Mouse (Mus musculus) intestine, postnatal 0 days (tissue): ENCODE data around the gene Gpatch4. TPM values are rescaled to one million over a fixed set of nuclear protein-coding genes. Genes with fewer than 3 reads are reported as not detected.

Experiments
- ATAC-seq: fragments of 200-750 bp; cut with Nextera tagmentation; 2 replicates; pipeline ENCODE4 v1.8.0; 2017; ENCODE audit warnings: mild to moderate bottlenecking, moderate TSS enrichment, moderate library complexity
- H3K27ac ChIP-seq: fragments of 300-500 bp; sonication (generic); 2 replicates; pipeline ENCODE4 v1.5.1; 2014; ENCODE audit warnings: mild to moderate bottlenecking, low read depth, low read length, moderate library complexity
- H3K27me3 ChIP-seq: fragments of 300-500 bp; sonication (generic); replicated peaks from 2 replicates; pipeline ENCODE4 v1.6.1; 2014; ENCODE audit warnings: low read length, mixed read lengths; ENCODE audit not compliant: control insufficient read depth, insufficient read depth
- H3K36me3 ChIP-seq: fragments of 300-500 bp; sonication (generic); 2 replicates; pipeline ENCODE4 v1.6.1; 2014; ENCODE audit warnings: mild to moderate bottlenecking, moderate library complexity; ENCODE audit not compliant: control insufficient read depth, insufficient read depth
- H3K4me1 ChIP-seq: fragments of 300-500 bp; sonication (generic); replicated peaks from 2 replicates; pipeline ENCODE4 v1.6.1; 2014; ENCODE audit warnings: antibody characterized with exemption, low read length, mixed read lengths; ENCODE audit not compliant: control insufficient read depth, insufficient read depth
- H3K4me2 ChIP-seq: fragments of 300-500 bp; sonication (generic); replicated peaks from 2 replicates; pipeline ENCODE4 v1.6.1; 2014; ENCODE audit warnings: low read depth, mild to moderate bottlenecking, moderate library complexity
- H3K4me3 ChIP-seq: fragments of 300-500 bp; sonication (generic); 2 replicates; pipeline ENCODE4 v1.5.1; 2014; ENCODE audit warnings: low read depth, low read length
- H3K9ac ChIP-seq: fragments of 300-500 bp; sonication (generic); 2 replicates; pipeline ENCODE4 v1.6.1; 2014; ENCODE audit warnings: mild to moderate bottlenecking, low read depth, low read length
- H3K9me3 ChIP-seq: fragments of 300-500 bp; sonication (generic); 2 replicates; pipeline ENCODE4 v1.6.1; 2016; ENCODE audit warnings: mixed run types; ENCODE audit not compliant: control insufficient read depth
- CTCF ChIP-seq: sonication (generic); IDR thresholded peaks from 2 replicates; pipeline ENCODE4 v1.5.1; 2016; ENCODE audit warnings: low read depth, mild to moderate bottlenecking, control low read depth, antibody characterized with exemption, moderate library complexity
- WGBS: fragments of 180-500 bp; shearing (Covaris S2); extraction: QIAGEN DNeasy Blood & Tissue Kit; methylation state at CpG from one replicate; pipeline ENCODE4 v1.1.7; 2014; 5-methylcytosine and 5-hydroxymethylcytosine counted together
- polyA plus RNA-seq: library from polyadenylated mRNA; unstranded; fragments of >200 nt; fragmentation: Nextera tagmentation; extraction: Ambion mirVana; gene quantifications from 2 replicates; pipeline ENCODE4 v1.2.1, GENCODE M21; 2015

Gene Gpatch4
- polyA plus RNA-seq, 1 experiment from 2014 or later = 13.6 TPM

GRCm38 (mm10) chr3:88010634-88011265, 32.2 kb upstream of the Gpatch4 start:
- Histone ChIP-seq H3K27ac (no peak overlapping the region), H3K4me1 (no peaks in the 10 kb centered on the region), H3K4me2 (no peak overlapping the region), H3K36me3 (no peaks in the 10 kb centered on the region), H3K9me3 (no peaks in the 10 kb centered on the region), H3K27me3 (0 out of 2 replicates have a peak, but pooled peaks cover 4% of the 10 kb centered on the region), H3K9ac (no peak overlapping the region), H3K4me3 (no peak overlapping the region)
- TF ChIP-seq CTCF = peak; percentile 66
- no peak for ATAC-seq
- WGBS = 11% methylated on average over 6 of the region's 6 CpGs

GRCm38 (mm10) chr3:88022322-88023191, 20.4 kb upstream of the Gpatch4 start:
- Histone ChIP-seq H3K36me3 (no peaks in the 10 kb centered on the region), H3K4me1 (0 out of 2 replicates have a peak, but pooled peaks cover 4% of the 10 kb centered on the region), H3K4me3 (peak overlapping the region; percentile 52), H3K9ac (no peak overlapping the region), H3K27me3 (peaks cover 65% of the 10 kb centered on the region), H3K9me3 (no peaks in the 10 kb centered on the region), H3K4me2 (peak overlapping the region; percentile 84), H3K27ac (no peak overlapping the region)
- peak; percentile 83 for ATAC-seq
- TF ChIP-seq CTCF = no peak
- WGBS = 2% methylated on average over 66 of the region's 66 CpGs

DNA sequence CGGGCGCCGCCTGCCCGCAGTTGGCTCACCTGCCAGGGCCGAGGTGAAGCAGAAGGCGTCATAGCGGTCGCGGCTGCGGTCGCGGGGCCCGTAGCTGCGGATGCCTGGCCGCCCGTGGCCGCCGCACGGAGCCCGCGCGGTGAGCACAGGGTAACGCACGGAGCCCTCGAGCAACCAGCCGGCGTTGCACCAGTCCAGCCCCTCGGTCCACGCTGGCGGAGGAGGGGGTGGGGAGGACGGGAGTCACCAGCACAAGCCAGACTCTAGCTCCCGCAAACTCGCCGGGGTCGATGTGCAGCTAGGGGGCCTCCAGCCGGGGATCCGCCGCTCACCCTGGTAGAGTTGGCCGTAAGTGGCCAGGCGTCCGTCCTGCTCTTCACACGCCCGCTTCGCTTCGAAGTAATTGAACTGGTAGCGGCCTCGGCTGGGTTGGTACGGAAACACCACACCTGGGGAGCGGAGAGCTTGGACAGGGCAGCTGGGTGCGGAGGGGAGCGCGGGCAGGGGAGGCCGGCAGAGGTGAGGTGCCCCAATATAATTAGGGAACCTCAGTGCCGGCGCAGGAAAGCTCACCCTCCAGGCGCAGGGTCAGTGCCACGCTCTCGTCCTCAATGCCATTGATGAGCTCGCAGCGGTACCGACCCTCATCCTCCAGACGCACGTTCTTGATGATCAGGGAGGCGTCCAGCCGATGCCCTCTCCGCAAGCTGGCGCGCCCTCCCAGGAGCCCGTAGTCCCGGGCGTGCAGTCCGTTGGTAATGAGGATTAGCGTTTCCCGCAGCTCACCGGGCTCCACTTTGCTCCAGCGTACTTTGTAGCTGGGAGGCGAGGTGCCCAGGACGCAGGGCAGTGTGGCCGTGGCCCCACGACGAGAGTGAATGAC, 19.5 kb upstream of the Gpatch4 start:
- H3K4me2 ChIP-seq = peak overlapping the region; percentile 84
- peak; percentile 67 for ATAC-seq
- H3K4me1 ChIP-seq = 0 out of 2 replicates have a peak, but pooled peaks cover 4% of the 10 kb centered on the region
- 0 out of 2 replicates have a peak, but pooled peaks have one; percentile 27 for TF ChIP-seq CTCF
- under 1% methylated on average over 81 of the region's 81 CpGs for WGBS
- no peaks in the 10 kb centered on the region for H3K36me3 ChIP-seq
- peaks cover 5% of the 10 kb centered on the region; the same call in 1 of the 2 replicates for H3K9me3 ChIP-seq
- H3K9ac ChIP-seq = no peak overlapping the region
- peaks cover 66% of the 10 kb centered on the region for H3K27me3 ChIP-seq
- H3K27ac ChIP-seq = no peak overlapping the region
- peak overlapping the region; percentile 52 for H3K4me3 ChIP-seq

GRCm38 (mm10) chr3:88026823-88027222, 16.1 kb upstream of the Gpatch4 start:
- Histone ChIP-seq H3K9me3 (peaks cover 7% of the 10 kb centered on the region; the same call in 1 of the 2 replicates), H3K36me3 (no peaks in the 10 kb centered on the region), H3K9ac (no peak overlapping the region), H3K4me3 (no peak overlapping the region), H3K4me1 (0 out of 2 replicates have a peak, but pooled peaks cover 4% of the 10 kb centered on the region), H3K27me3 (peaks cover 60% of the 10 kb centered on the region), H3K27ac (no peak overlapping the region), H3K4me2 (no peak overlapping the region)
- TF ChIP-seq CTCF = no peak
- ATAC-seq = no peak
- 65% methylated on average over 7 of the region's 7 CpGs for WGBS

DNA sequence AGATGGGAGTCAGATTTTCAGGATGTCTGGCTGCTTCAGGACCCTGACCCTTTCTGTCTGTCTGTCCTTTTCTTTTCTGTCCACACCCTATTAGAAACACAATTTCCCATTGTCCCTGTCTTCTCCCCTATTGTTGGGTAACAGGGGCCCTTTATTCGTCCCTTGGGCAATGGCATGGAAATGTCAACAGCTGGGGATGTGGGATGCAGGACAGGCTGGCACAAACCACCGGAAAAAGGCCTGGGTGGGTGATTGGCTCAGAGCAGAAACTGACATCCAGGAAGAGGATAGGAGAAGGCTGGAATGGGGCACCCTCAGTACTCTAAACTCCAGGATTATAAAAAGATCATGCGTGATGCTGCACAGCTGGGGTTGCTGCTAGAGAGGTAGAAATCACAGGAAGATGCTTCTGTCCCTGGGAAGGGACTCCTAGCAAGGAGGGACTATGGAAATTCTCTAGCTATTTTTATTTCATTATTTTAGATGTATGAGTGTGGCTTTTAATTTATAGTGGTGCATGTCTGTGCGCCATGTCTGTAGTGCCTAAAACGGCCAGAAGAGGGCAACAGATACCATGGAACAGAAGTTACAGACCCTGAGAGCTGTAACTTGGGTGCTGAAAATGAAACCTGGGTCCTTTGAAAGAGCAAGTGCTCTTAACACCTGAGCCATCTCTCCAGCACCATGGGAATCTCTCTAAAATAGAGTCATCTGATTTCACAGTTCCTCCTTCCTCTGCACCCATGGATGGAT, 15.3 kb upstream of the Gpatch4 start, which contains the start of gene Hapln2:
Hapln2 (minus strand) TSS at position 150 of the 753 bp plus-strand sequence.
- Histone ChIP-seq H3K27me3 (peaks cover 60% of the 10 kb centered on the region), H3K9ac (no peak within 1 kb of the TSS), H3K4me1 (0 out of 2 replicates have a peak, but pooled peaks cover 2% of the 10 kb centered on the region), H3K9me3 (peaks cover 7% of the 10 kb centered on the region; the same call in 1 of the 2 replicates), H3K27ac (no peak within 1 kb of the TSS), H3K4me2 (no peak within 1 kb of the TSS), H3K36me3 (no peaks in the 10 kb centered on the region), H3K4me3 (no peak within 1 kb of the TSS)
- 52% methylated on average over 5 of the region's 5 CpGs for WGBS
- TF ChIP-seq CTCF = peak; percentile 65
- no peak for ATAC-seq
